Mouse (Mus musculus) midbrain, embryonic 13.5 days (tissue): ENCODE measurements around the gene Actl7a. TPM values are rescaled to one million over a fixed set of nuclear protein-coding genes. Genes with fewer than 3 reads are reported as not detected.

Experiments
- ATAC-seq: fragments of 200-750 bp; cut with Nextera tagmentation; 2 replicates; pipeline ENCODE4 v1.8.0; 2017; ENCODE audit warnings: mild to moderate bottlenecking, moderate TSS enrichment, moderate library complexity
- H3K27ac ChIP-seq: fragments of 300-500 bp; sonication (generic); 2 replicates; pipeline ENCODE4 v1.5.1; 2015; ENCODE audit warnings: inconsistent platforms, mild to moderate bottlenecking, moderate library complexity
- H3K27me3 ChIP-seq: fragments of 300-500 bp; sonication (generic); 2 replicates; pipeline ENCODE4 v1.6.1; 2015; ENCODE audit warnings: mild to moderate bottlenecking, inconsistent platforms
- H3K36me3 ChIP-seq: fragments of 300-500 bp; sonication (generic); 2 replicates; pipeline ENCODE4 v1.6.1; 2015; ENCODE audit warnings: mild to moderate bottlenecking, inconsistent platforms
- H3K4me1 ChIP-seq: fragments of 300-500 bp; sonication (generic); replicated peaks from 2 replicates; pipeline ENCODE4 v1.6.1; 2015; ENCODE audit warnings: inconsistent platforms
- H3K4me2 ChIP-seq: fragments of 300-500 bp; sonication (generic); replicated peaks from 2 replicates; pipeline ENCODE4 v1.6.1; 2015; ENCODE audit warnings: moderate library complexity, mild to moderate bottlenecking, inconsistent platforms
- H3K4me3 ChIP-seq: fragments of 300-500 bp; sonication (generic); replicated peaks from 2 replicates; pipeline ENCODE4 v1.5.1; 2015; ENCODE audit warnings: mild to moderate bottlenecking, inconsistent platforms
- H3K9ac ChIP-seq: fragments of 300-500 bp; sonication (generic); replicated peaks from 2 replicates; pipeline ENCODE4 v1.6.1; 2015; ENCODE audit warnings: mild to moderate bottlenecking, inconsistent platforms
- H3K9me3 ChIP-seq: fragments of 300-500 bp; sonication (generic); 2 replicates; pipeline ENCODE4 v1.6.1; 2016; ENCODE audit warnings: mild to moderate bottlenecking, inconsistent platforms
- WGBS: fragments of 180-500 bp; shearing (Covaris S2); methylation state at CpG from one replicate; pipeline ENCODE4 v1.1.7; 2015; 5-methylcytosine and 5-hydroxymethylcytosine counted together
- polyA plus RNA-seq: library from polyadenylated mRNA; unstranded; fragments of >200 nt; fragmentation: Nextera tagmentation; extraction: Ambion mirVana; gene quantifications from 2 replicates; pipeline ENCODE4 v1.2.1, GENCODE M21; 2015

The Actl7a gene
- polyA plus RNA-seq, 1 experiment from 2014 or later: 0.11 TPM

DNA sequence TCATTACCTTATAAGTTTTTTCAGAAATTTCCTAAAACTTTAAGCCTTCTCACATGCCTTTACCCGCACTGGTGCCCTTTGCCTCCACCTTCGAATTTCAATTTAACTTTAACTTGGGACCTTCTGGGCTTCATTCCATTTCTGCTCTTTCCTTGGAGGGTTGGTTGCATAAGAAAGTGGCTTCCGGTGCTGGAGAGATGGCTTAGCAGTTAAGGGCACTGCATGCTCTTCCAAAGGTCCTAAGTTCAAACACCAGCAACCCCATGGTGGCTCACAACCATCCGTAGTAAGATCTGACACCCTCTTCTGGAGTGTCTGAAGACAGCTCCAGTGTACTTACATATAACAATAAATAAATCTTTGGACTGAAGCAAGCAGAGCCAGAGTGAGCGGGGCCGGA, 20.0 kb upstream of the Actl7a start:
- ATAC-seq: no peak
- no peaks in the 10 kb centered on the region for H3K27me3 ChIP-seq
- no peaks in the 10 kb centered on the region for H3K4me1 ChIP-seq
- 89% methylated on average over 6 of the region's 6 CpGs for WGBS
- no peak overlapping the region for H3K4me3 ChIP-seq
- H3K9me3 ChIP-seq: peaks cover 4% of the 10 kb centered on the region; the same call in 1 of the 2 replicates
- H3K4me2 ChIP-seq: no peak overlapping the region
- no peak overlapping the region for H3K9ac ChIP-seq
- H3K27ac ChIP-seq: no peak overlapping the region
- H3K36me3 ChIP-seq: no peaks in the 10 kb centered on the region

DNA sequence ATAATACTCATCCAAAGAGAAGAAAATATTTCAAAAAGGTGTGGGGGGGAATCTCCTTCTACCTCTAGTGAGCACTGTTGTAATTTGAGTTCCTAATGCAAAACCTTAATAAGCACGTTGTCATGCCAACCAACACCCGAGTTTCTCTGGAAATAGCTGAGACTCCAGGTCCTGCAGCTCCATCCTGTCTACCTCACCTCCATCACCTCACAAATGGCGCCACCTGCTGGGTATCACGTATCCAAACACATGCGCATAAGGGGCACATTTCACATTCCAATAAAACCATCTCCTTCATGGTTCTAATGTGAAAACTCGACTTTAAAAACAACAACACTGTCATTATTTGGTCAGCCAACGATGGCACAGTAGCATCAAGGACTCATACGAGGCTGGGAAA, 17.4 kb upstream of the Actl7a start:
- Histone ChIP-seq H3K36me3 (no peaks in the 10 kb centered on the region), H3K9ac (no peak overlapping the region), H3K4me1 (no peaks in the 10 kb centered on the region), H3K27ac (no peak overlapping the region), H3K9me3 (peaks cover 4% of the 10 kb centered on the region; the same call in 1 of the 2 replicates), H3K27me3 (no peaks in the 10 kb centered on the region), H3K4me3 (no peak overlapping the region), H3K4me2 (no peak overlapping the region)
- WGBS: 61% methylated on average over 8 of the region's 8 CpGs
- no peak for ATAC-seq

DNA sequence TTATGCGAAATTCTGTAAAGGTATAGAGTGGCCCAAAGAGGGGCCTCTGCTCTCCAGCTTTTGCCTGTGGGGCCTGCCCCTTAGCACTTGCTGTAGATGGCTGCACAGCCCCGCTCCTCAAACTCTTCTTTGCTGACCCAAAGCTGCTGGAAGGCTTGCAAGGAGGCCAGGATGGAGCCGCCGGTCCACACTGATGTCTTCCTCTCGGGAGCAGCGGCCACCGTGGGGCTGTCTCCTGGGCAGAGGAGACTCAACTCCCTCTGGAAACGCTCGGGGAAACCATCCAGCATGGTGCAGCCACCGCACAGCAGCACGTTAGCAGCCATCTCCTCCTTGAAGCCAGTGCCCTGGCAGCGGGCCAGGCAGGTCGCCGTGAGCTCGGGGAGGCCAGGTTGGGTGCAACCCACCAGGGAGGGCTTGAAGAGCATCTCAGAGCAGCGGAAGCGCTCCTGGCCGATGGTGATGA, 3.2 kb upstream of the Actl7a start, which contains the start of gene Gm26657:
Gene Gm26657 (plus strand): TSS at position 51 of the 466 bp plus-strand sequence.
- Histone ChIP-seq H3K4me3 (no peak within 1 kb of the TSS), H3K36me3 (peaks cover 18% of the 10 kb centered on the region), H3K27me3 (no peaks in the 10 kb centered on the region), H3K9me3 (no peaks in the 10 kb centered on the region; the same call in 1 of the 2 replicates), H3K4me1 (no peaks in the 10 kb centered on the region), H3K9ac (no peak within 1 kb of the TSS), H3K4me2 (no peak within 1 kb of the TSS), H3K27ac (no peak within 1 kb of the TSS)
- ATAC-seq: no peak
- 89% methylated on average over 18 of the region's 18 CpGs for WGBS

DNA sequence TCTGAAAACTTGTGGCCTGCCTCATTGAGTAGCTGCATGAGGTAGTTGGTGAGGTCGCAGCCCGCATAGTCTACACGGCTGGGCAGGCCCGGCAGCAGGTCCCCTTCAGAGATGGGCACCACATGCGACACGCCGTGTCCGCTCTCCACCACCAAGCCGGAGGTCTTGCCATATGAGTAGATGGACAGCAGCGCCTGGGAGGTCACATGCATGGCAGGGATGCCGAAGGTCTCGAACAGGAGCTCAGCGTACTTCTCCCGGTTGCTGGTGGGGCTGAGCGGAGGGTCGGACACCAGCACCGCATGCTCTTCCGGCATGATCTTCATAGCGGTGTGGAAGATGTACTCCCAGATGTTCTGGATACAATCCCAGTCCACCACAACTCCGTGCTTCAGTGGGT, 2.6 kb upstream of the Actl7a start:
- Histone ChIP-seq H3K9me3 (no peaks in the 10 kb centered on the region; the same call in 1 of the 2 replicates), H3K27ac (no peak overlapping the region)
- ATAC-seq: no peak

DNA sequence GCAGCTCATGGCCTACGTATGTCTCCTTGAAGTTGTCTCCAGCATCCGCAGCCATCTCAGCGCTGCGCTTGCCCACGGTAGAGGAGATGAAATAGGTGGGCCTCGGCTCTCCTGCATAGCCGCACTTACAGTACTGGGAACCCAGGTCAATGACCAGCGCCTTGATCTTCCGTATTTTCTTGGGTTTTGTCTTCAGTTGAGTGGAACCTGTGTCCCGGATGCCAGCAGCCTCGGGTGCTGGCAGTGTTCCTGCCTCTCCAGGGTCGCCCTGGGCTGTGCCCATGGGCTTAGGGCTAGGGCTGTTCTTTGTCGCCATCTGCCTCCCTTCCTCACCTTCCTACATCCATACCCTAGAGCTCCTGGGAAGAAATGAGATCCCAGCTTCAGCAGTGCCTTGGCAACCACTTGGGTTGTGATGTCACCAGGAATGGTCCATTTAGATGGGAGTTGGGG, 2.1 kb upstream of the Actl7a start, which contains the start of gene Actl7b:
Gene Actl7b (minus strand): TSS at position 403 of the 453 bp plus-strand sequence.
- Histone ChIP-seq H3K4me3 (no peak within 1 kb of the TSS), H3K27me3 (no peaks in the 10 kb centered on the region), H3K27ac (no peak within 1 kb of the TSS), H3K4me1 (no peaks in the 10 kb centered on the region), H3K4me2 (no peak within 1 kb of the TSS), H3K9ac (no peak within 1 kb of the TSS), H3K36me3 (peaks cover 26% of the 10 kb centered on the region), H3K9me3 (no peaks in the 10 kb centered on the region; the same call in 1 of the 2 replicates)
- WGBS: 97% methylated on average over 13 of the region's 13 CpGs
- ATAC-seq: no peak

More for the DNA sequence above, 2.6 kb upstream of the Actl7a start:
- 97% methylated on average over 20 of the region's 20 CpGs for WGBS
- Histone ChIP-seq H3K27me3 (no peaks in the 10 kb centered on the region), H3K4me1 (no peaks in the 10 kb centered on the region), H3K4me3 (no peak overlapping the region), H3K4me2 (no peak overlapping the region), H3K9ac (no peak overlapping the region), H3K36me3 (peaks cover 24% of the 10 kb centered on the region)

DNA sequence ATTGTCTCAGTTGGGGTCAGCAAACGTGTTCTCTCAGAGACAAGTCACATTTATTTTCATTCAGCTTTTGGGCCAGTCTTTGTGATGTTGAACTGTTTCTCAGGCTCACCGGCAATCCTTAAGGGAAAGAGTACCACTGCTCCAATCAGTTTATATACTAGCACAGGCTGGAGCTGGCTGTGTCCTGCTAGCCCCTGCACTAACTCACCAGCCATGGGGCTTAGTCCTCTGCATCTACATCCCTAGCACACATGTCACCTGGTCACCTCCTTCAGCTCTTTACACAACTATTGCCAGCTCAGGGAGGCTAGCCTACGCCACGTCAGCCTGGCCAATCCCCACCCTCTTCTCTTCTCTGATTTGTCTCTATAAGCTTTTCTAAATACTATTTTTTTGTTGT, 515 bp upstream of the Actl7a start:
- no peaks in the 10 kb centered on the region for H3K4me1 ChIP-seq
- peaks cover 42% of the 10 kb centered on the region for H3K36me3 ChIP-seq
- WGBS: 95% methylated on average over 4 of the region's 4 CpGs
- no peak overlapping the region for H3K4me3 ChIP-seq
- no peak for ATAC-seq
- no peak overlapping the region for H3K27ac ChIP-seq
- no peaks in the 10 kb centered on the region for H3K27me3 ChIP-seq
- H3K9me3 ChIP-seq: no peaks in the 10 kb centered on the region; the same call in 1 of the 2 replicates
- no peak overlapping the region for H3K9ac ChIP-seq
- no peak overlapping the region for H3K4me2 ChIP-seq

DNA sequence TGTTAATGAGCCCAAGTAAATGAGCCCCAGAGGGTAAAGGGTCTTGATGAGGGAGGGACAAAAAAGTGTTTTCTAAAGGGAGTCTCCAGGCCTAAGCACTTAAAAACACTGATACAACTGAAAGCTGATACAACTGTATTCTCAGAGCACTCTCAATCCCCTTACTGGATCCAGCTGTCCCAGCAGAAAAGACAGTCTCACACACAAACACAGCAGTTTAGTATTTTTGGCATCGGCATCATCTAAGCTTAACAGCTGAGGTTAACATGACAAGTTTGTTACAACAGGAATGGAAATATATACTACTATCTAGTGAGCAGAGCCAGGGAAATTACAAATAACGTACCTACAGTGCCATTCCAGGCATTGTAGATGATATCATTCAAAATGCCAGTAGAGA, 3.1 kb downstream of the Actl7a start:
- no peak overlapping the region for H3K27ac ChIP-seq
- H3K36me3 ChIP-seq: peaks cover 74% of the 10 kb centered on the region
- no peak overlapping the region for H3K4me3 ChIP-seq
- no peaks in the 10 kb centered on the region for H3K4me1 ChIP-seq
- no peaks in the 10 kb centered on the region for H3K27me3 ChIP-seq
- no peak overlapping the region for H3K9ac ChIP-seq
- 99% methylated on average over 2 of the region's 2 CpGs for WGBS
- H3K4me2 ChIP-seq: no peak overlapping the region
- ATAC-seq: no peak
- H3K9me3 ChIP-seq: no peaks in the 10 kb centered on the region; the same call in 1 of the 2 replicates

DNA sequence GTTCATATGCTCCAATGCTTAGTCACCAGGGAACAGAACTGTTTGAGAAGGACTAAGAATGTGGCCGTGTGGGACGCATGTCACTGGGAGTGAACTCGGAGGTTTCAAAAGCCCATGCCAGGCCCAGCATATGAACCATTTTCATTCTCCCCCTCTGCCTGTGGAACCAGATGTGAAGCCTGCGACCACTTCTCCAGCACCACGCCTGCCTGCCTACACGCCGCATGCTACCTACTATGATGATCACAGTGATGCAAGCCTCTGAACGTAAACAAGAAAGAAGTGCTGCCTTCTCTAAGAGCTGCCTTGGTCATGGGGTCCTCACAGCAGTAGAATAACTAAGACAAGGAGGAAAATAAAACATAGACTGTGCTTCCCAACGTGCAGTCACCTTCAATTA, 4.2 kb downstream of the Actl7a start:
- no peaks in the 10 kb centered on the region; the same call in 1 of the 2 replicates for H3K9me3 ChIP-seq
- WGBS: 97% methylated on average over 9 of the region's 9 CpGs
- H3K4me1 ChIP-seq: no peaks in the 10 kb centered on the region
- H3K4me2 ChIP-seq: no peak overlapping the region
- H3K9ac ChIP-seq: no peak overlapping the region
- peaks cover 82% of the 10 kb centered on the region for H3K36me3 ChIP-seq
- ATAC-seq: no peak
- no peak overlapping the region for H3K27ac ChIP-seq
- H3K4me3 ChIP-seq: no peak overlapping the region
- no peaks in the 10 kb centered on the region for H3K27me3 ChIP-seq

DNA sequence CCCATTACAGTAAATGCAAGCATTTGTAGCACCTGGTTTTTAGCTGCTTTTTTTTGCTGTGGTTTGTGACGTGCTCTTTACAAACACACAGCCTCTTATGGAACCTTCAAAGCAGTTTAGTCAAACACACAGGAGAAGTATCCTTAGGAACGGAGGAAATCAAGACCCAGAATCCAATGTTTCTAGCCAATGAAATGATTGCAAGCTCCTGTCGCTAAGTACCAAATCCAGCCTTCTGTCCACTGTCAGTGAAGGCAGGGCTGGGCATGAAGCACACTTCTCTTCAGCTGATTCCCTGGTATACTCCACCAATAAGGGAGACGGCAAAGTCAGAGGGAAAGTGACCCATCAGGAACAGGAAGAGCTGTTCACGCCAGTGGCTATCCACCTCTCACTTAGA, 12.8 kb downstream of the Actl7a start:
- WGBS: 94% methylated on average over 5 of the region's 5 CpGs
- H3K4me2 ChIP-seq: no peak overlapping the region
- no peak overlapping the region for H3K27ac ChIP-seq
- no peaks in the 10 kb centered on the region for H3K4me1 ChIP-seq
- no peak overlapping the region for H3K4me3 ChIP-seq
- no peak overlapping the region for H3K9ac ChIP-seq
- ATAC-seq: no peak
- H3K36me3 ChIP-seq: peaks cover 91% of the 10 kb centered on the region
- no peaks in the 10 kb centered on the region for H3K9me3 ChIP-seq
- H3K27me3 ChIP-seq: no peaks in the 10 kb centered on the region

DNA sequence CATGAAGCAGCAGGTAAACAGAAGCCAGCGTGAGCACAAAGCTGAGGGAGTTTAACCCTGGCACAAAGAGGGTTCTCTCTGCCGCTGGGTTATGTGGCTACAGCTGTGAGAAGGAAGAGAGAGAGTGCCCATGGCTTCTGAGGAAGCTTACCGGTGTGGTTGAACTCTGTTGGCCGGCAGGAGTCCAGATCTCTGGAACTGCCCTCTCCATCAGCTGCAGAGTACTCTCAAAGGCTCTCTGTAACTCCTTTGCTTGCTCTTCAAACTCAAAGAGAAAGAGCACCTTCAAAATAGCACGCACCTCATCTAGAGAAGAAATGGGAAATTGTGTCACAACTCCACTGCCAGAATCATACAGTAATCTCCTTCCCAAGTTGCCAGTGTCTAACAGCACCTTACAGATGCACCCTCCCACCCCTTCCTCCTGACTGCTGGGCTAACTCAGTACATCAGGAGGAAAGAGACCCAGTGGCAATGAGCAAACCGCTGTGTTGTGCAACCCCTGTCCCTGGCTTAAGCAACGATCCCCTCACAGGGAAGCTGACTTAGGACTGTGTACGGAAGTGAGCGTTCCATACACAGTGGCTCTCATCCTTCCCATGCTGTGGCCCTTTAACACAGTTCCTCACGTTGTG, 13.9 kb downstream of the Actl7a start:
- H3K27ac ChIP-seq: no peak overlapping the region
- no peaks in the 10 kb centered on the region for H3K9me3 ChIP-seq
- H3K4me1 ChIP-seq: no peaks in the 10 kb centered on the region
- H3K27me3 ChIP-seq: no peaks in the 10 kb centered on the region
- no peak overlapping the region for H3K4me3 ChIP-seq
- H3K9ac ChIP-seq: no peak overlapping the region
- no peak overlapping the region for H3K4me2 ChIP-seq
- ATAC-seq: no peak
- peaks cover 90% of the 10 kb centered on the region for H3K36me3 ChIP-seq
- 94% methylated on average over 10 of the region's 10 CpGs for WGBS

DNA sequence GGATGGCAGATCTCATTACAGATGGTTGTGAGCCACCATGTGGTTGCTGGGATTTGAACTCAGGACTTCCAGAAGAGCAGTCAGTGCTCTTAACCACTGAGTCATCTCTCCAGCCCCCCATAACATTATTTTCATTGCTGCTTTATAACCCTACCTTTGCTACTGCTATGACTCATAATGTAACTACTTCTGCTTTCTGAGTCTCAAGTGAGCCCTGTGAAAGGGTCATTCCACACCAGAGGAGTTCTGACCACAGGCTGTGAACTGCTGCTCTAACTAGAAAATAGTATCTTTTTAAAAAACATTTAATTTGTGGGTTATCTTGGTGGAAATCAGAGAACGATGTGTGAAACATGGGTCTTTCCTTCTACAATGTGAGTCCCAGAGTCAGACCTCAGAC, 14.5 kb downstream of the Actl7a start:
- no peak for ATAC-seq
- H3K27ac ChIP-seq: no peak overlapping the region
- H3K4me1 ChIP-seq: no peaks in the 10 kb centered on the region
- no peaks in the 10 kb centered on the region for H3K9me3 ChIP-seq
- peaks cover 95% of the 10 kb centered on the region for H3K36me3 ChIP-seq
- 93% methylated on average over 1 of the region's 1 CpGs for WGBS
- H3K4me3 ChIP-seq: no peak overlapping the region
- H3K4me2 ChIP-seq: no peak overlapping the region
- H3K27me3 ChIP-seq: no peaks in the 10 kb centered on the region
- H3K9ac ChIP-seq: no peak overlapping the region

DNA sequence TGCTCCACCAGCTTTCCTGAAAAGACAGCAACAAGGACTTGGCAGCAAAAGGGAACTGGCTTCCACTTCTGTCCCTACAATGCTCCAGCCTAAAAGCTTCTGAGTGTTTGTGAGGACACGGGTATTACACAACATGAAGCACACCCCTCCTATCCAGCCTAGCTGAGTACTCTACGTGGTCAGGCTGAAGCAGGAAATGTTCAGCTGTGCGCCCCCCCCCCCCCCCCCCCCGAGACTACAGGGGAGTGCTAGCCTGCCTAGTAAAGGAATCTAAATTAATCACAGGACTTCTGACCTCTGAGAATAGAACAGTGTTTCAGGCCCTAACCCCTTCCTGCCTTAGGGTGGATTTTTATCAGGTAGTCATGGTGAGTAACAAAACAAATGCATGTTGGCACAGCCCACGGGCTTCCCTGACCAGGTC, 24.7 kb downstream of the Actl7a start:
- Histone ChIP-seq H3K27me3 (no peaks in the 10 kb centered on the region), H3K27ac (no peak overlapping the region), H3K36me3 (peaks cover 89% of the 10 kb centered on the region), H3K4me3 (no peak overlapping the region), H3K9me3 (no peaks in the 10 kb centered on the region), H3K4me2 (no peak overlapping the region), H3K4me1 (no peaks in the 10 kb centered on the region), H3K9ac (no peak overlapping the region)
- WGBS: 84% methylated on average over 5 of the region's 5 CpGs
- ATAC-seq: no peak
